Mouse (Mus musculus) CH12.LX (cell line): Measurements from ENCODE around the gene Ppp2r5d. TPM values are rescaled to one million over a fixed set of nuclear protein-coding genes. Genes with fewer than 3 reads are reported as not detected.
A peak's percentile ranks its signal among the peaks of the same experiment; 100 is the strongest.

Experiments used
- DNase-seq: peaks from one replicate; pipeline ENCODE4 v3.0.0-alpha.2; 2013; ENCODE audit errors: extremely low read depth
- H3K27ac ChIP-seq: 2 replicates; pipeline ENCODE4 v1.5.1; 2012; ENCODE audit warnings: low read depth, mild to moderate bottlenecking, control low read depth, moderate library complexity; ENCODE audit not compliant: insufficient read depth
- H3K27me3 ChIP-seq: replicated peaks from 2 replicates; pipeline ENCODE3; 2012; ENCODE audit warnings: inconsistent platforms
- H3K36me3 ChIP-seq, 2 experiments: replicated peaks in 1 of 2; 2 replicates each; pipeline versions ENCODE3 to v1.6.1; 2012; ENCODE audit warnings: inconsistent platforms in 1 of 2, low read length in 1 of 2, mild to moderate bottlenecking in 1 of 2, mixed read lengths in 1 of 2, moderate library complexity in 1 of 2; ENCODE audit not compliant: control insufficient read depth in 1 of 2, insufficient read depth in 1 of 2
- H3K4me1 ChIP-seq, 2 experiments: 2 replicates each; pipeline ENCODE4 v1.6.1; 2012; ENCODE audit warnings: inconsistent platforms in 1 of 2, moderate library complexity in 1 of 2; ENCODE audit not compliant: insufficient read depth in 2 of 2, control insufficient read depth in 1 of 2
- H3K4me2 ChIP-seq: 2 replicates; pipeline ENCODE4 v1.6.1; 2012; ENCODE audit warnings: low read depth, mild to moderate bottlenecking, control low read depth; ENCODE audit not compliant: poor library complexity, insufficient read depth, severe bottlenecking
- H3K4me3 ChIP-seq, 3 experiments: fragments of 150-350 bp in 1 of 3; sonication (generic) in 1 of 3; replicated peaks in 1 of 3; 2 replicates each; pipeline versions ENCODE3 to v1.5.1; 2011 to 2012; ENCODE audit warnings: low read depth in 2 of 3, low read length in 2 of 3, mild to moderate bottlenecking in 2 of 3, moderate library complexity in 2 of 3, control low read depth in 1 of 3, improper control_type of control experiment in 1 of 3, inconsistent platforms in 1 of 3, mixed read lengths in 1 of 3; ENCODE audit not compliant: poor library complexity in 1 of 3
- H3K79me2 ChIP-seq: replicated peaks from 2 replicates; pipeline ENCODE4 v1.6.1; 2012; ENCODE audit warnings: mild to moderate bottlenecking, moderate library complexity; ENCODE audit not compliant: control insufficient read depth, poor library complexity, insufficient read depth, severe bottlenecking; ENCODE audit errors: extremely low read depth
- H3K9ac ChIP-seq: 2 replicates; pipeline ENCODE4 v1.6.1; 2012; ENCODE audit warnings: low read depth, mild to moderate bottlenecking, control low read depth, moderate library complexity; ENCODE audit not compliant: insufficient read depth
- H3K9me3 ChIP-seq: replicated peaks from 2 replicates; pipeline ENCODE3; 2012; ENCODE audit warnings: low read length, inconsistent platforms, mixed read lengths
- BHLHE40 ChIP-seq: IDR thresholded peaks from 2 replicates; pipeline ENCODE4 v1.6.1; 2011; ENCODE audit warnings: mild to moderate bottlenecking, low read depth, low read length, improper control_type of control experiment
- CHD1 ChIP-seq: IDR thresholded peaks from 2 replicates; pipeline ENCODE4 v1.6.1; 2012; ENCODE audit warnings: low read depth, low read length, improper control_type of control experiment, inconsistent platforms
- CHD2 ChIP-seq: IDR thresholded peaks from 2 replicates; pipeline ENCODE4 v1.6.1; 2011; ENCODE audit warnings: low read length, improper control_type of control experiment
- CTCF ChIP-seq, 2 experiments: IDR thresholded peaks in 1 of 2; conservative IDR thresholded peaks in 1 of 2; 2 replicates each; pipeline ENCODE4 v1.5.1; 2011 to 2012; ENCODE audit warnings: low read depth in 2 of 2, low read length in 2 of 2, improper control_type of control experiment in 1 of 2, inconsistent platforms in 1 of 2, mild to moderate bottlenecking in 1 of 2, moderate library complexity in 1 of 2
- E2F4 ChIP-seq: IDR thresholded peaks from 2 replicates; pipeline ENCODE4 v1.6.1; 2011; ENCODE audit warnings: low read depth, low read length, improper control_type of control experiment; ENCODE audit not compliant: insufficient replicate concordance
- ELF1 ChIP-seq: IDR thresholded peaks from 2 replicates; pipeline ENCODE4 v1.6.1; 2014; ENCODE audit warnings: low read depth, mild to moderate bottlenecking, inconsistent platforms, low read length, improper control_type of control experiment
- GABPA ChIP-seq: IDR thresholded peaks from 2 replicates; pipeline ENCODE4 v1.6.1; 2012; ENCODE audit warnings: low read depth, low read length, improper control_type of control experiment, inconsistent platforms; ENCODE audit not compliant: insufficient replicate concordance
- HCFC1 ChIP-seq: IDR thresholded peaks from 2 replicates; pipeline ENCODE4 v1.6.1; 2012; ENCODE audit warnings: low read depth, mild to moderate bottlenecking, inconsistent platforms, low read length, improper control_type of control experiment
- IRF4 ChIP-seq: IDR thresholded peaks from 2 replicates; pipeline ENCODE4 v1.6.1; 2014; ENCODE audit warnings: low read depth, mild to moderate bottlenecking, inconsistent platforms, low read length, improper control_type of control experiment
- KAT2A ChIP-seq: IDR thresholded peaks from 2 replicates; pipeline ENCODE4 v1.6.1; 2012; ENCODE audit warnings: low read length, improper control_type of control experiment, inconsistent platforms; ENCODE audit not compliant: insufficient replicate concordance
- MAFK ChIP-seq: IDR thresholded peaks from 2 replicates; pipeline ENCODE4 v1.6.1; 2011; ENCODE audit warnings: low read length, improper control_type of control experiment; ENCODE audit not compliant: insufficient replicate concordance
- MAX ChIP-seq: IDR thresholded peaks from 2 replicates; pipeline ENCODE4 v1.6.1; 2011; ENCODE audit warnings: low read length, improper control_type of control experiment
- MXI1 ChIP-seq: IDR thresholded peaks from 2 replicates; pipeline ENCODE4 v1.6.1; 2011; ENCODE audit warnings: mild to moderate bottlenecking, low read depth, low read length, improper control_type of control experiment
- MYC ChIP-seq: IDR thresholded peaks from 2 replicates; pipeline ENCODE4 v1.6.1; 2011; ENCODE audit warnings: low read depth, mild to moderate bottlenecking, improper control_type of control experiment, low read length
- NELFE ChIP-seq: IDR thresholded peaks from 2 replicates; pipeline ENCODE4 v1.6.1; 2011; ENCODE audit warnings: low read depth, low read length, improper control_type of control experiment
- POLR2AphosphoS2 ChIP-seq: IDR thresholded peaks from 2 replicates; pipeline ENCODE4 v1.6.1; 2011; ENCODE audit warnings: low read depth, low read length, improper control_type of control experiment
- SIN3A ChIP-seq: IDR thresholded peaks from 2 replicates; pipeline ENCODE4 v1.6.1; 2012; ENCODE audit warnings: low read length, improper control_type of control experiment, inconsistent platforms
- TBP ChIP-seq: conservative IDR thresholded peaks from 2 replicates; pipeline ENCODE4 v1.6.1; 2011; ENCODE audit warnings: low read depth, low read length, improper control_type of control experiment
- UBTF ChIP-seq: IDR thresholded peaks from 2 replicates; pipeline ENCODE4 v1.6.1; 2012; ENCODE audit warnings: low read depth, mild to moderate bottlenecking, inconsistent platforms, low read length, improper control_type of control experiment, moderate library complexity
- USF1 ChIP-seq: IDR thresholded peaks from 2 replicates; pipeline ENCODE4 v1.6.1; 2014; ENCODE audit warnings: low read depth, mild to moderate bottlenecking, inconsistent platforms, low read length, improper control_type of control experiment
- USF2 ChIP-seq: conservative IDR thresholded peaks from 2 replicates; pipeline ENCODE4 v1.6.1; 2011; ENCODE audit warnings: low read depth, low read length, improper control_type of control experiment
- ZKSCAN1 ChIP-seq: IDR thresholded peaks from 2 replicates; pipeline ENCODE4 v1.6.1; 2012; ENCODE audit warnings: low read depth, inconsistent platforms, low read length, improper control_type of control experiment, borderline replicate concordance
- ZMIZ1 ChIP-seq: IDR thresholded peaks from 2 replicates; pipeline ENCODE4 v1.6.1; 2012; ENCODE audit warnings: low read depth, mild to moderate bottlenecking, inconsistent platforms, low read length, improper control_type of control experiment
- dilution Hi-C: fragments of 300-500 bp; cut with MboI; formaldehyde crosslinking; loops from 2 replicates; pipeline ENCODE4 v1.14.3; 2020; ENCODE audit warnings: low sequenced_read_pairs; ENCODE audit not compliant: extremely low pct_unique_long_range_greater_than_20kb, extremely low pct_ligation_motif_present
- in situ Hi-C: fragments of 300-500 bp; cut with MboI; formaldehyde crosslinking; loops from 3 replicates; pipeline ENCODE4 v1.14.3; 2019; ENCODE audit warnings: low sequenced_read_pairs, low pct_ligation_motif_present, low pct_unique_long_range_greater_than_20kb, mixed read lengths
- polyA plus RNA-seq: library from polyadenylated mRNA; unstranded; fragments of >175 nt; gene quantifications from 2 replicates; pipeline ENCODE4 v1.2.1, GENCODE M21; 2012; ENCODE audit warnings: low read depth; ENCODE audit not compliant: insufficient read length
- total RNA-seq, 2 experiments: library from RNA; depleted of rRNA; stranded (reverse); fragments of 300-350 nt in 1 of 2; fragments of >200 nt in 1 of 2; gene quantifications; 2 replicates each; pipeline ENCODE4 v1.2.3; 2012 to 2014

Gene Ppp2r5d
- total and polyA plus RNA-seq, 3 experiments, result 56.2 to 75.4 (median 57.7) TPM

GRCm38 (mm10) chr17:46647279-46647678 lies 57.6 kb downstream of the Ppp2r5d start:
- Histone ChIP-seq H3K36me3 (peaks cover 14 to 33% of the 10 kb centered on the region in 2 experiments), H3K79me2 (peaks cover 24% of the 10 kb centered on the region), H3K27me3 (no peaks in the 10 kb centered on the region), H3K27ac (no peak overlapping the region), H3K4me3 (peak overlapping the region in 1 of 3 experiments; percentile 96), H3K9ac (no peak overlapping the region), H3K4me2 (peak overlapping the region; percentile 90), H3K9me3 (no peaks in the 10 kb centered on the region), H3K4me1 (peaks cover 12 to 56% of the 10 kb centered on the region in 2 experiments)
- in situ Hi-C loops, result no loop called here
- DNase-seq, result no peak
- TF ChIP-seq CTCF (conservative IDR thresholded peaks at IDR 0.05 in 1 of 2, IDR thresholded peaks at IDR 0.05 in 1 of 2; ENCODE audit: low read depth in 2 of 2, low read length in 2 of 2) (no peak), E2F4 (no peak), ELF1 (no peak), MAX (no peak), USF2 (no peak), CHD2 (no peak), MAFK (no peak), ZKSCAN1 (no peak), TBP (no peak), KAT2A (no peak)
- dilution Hi-C loops, result no loop called here

- H3K4me3 ChIP-seq, result peak overlapping the region; percentile 75 to 96 (median 78)
- no peaks in the 10 kb centered on the region for H3K9me3 ChIP-seq
- peaks cover 14% of the 10 kb centered on the region for H3K79me2 ChIP-seq
- dilution Hi-C loops, result no loop called here
- peak overlapping the region; percentile 90; the same call in 1 of the 2 replicates for H3K4me2 ChIP-seq
- H3K36me3 ChIP-seq, result peaks cover 14 to 32% of the 10 kb centered on the region in 2 experiments
- H3K9ac ChIP-seq, result peak overlapping the region; percentile 48
- in situ Hi-C loops, result no loop called here
- peak overlapping the region; percentile 26; the same call in 1 of the 2 replicates for H3K27ac ChIP-seq
- peaks cover 6 to 46% of the 10 kb centered on the region in 2 experiments for H3K4me1 ChIP-seq
- no peaks in the 10 kb centered on the region for H3K27me3 ChIP-seq
- DNase-seq, result no peak
- 0 out of 2 replicates have a peak, but pooled peaks have one; percentile 2 for TF ChIP-seq GABPA
- no peak for TF ChIP-seq HCFC1
- peak; percentile 29; the same call in 1 of the 2 replicates for TF ChIP-seq MAX
- TF ChIP-seq USF2, result peak; percentile 89
- no peak for TF ChIP-seq TBP
- TF ChIP-seq CHD1, result no peak
- TF ChIP-seq NELFE, result no peak
- no peak for TF ChIP-seq MYC
- TF ChIP-seq MXI1, result peak; percentile 70
- TF ChIP-seq CHD2, result no peak
- TF ChIP-seq USF1, result peak; percentile 82
- peak; percentile 76 for TF ChIP-seq BHLHE40
- TF ChIP-seq ZMIZ1, result peak; percentile 89; the same call in 1 of the 2 replicates
- 0 out of 2 replicates have a peak, but pooled peaks have one; percentile 34 for TF ChIP-seq E2F4
- TF ChIP-seq IRF4, result no peak
- peak; percentile 9 for TF ChIP-seq SIN3A
- TF ChIP-seq POLR2AphosphoS2, result peak; percentile 8; the same call in 1 of the 2 replicates
- 0 out of 2 replicates have a peak, but pooled peaks have one; percentile 31 for TF ChIP-seq UBTF
- TF ChIP-seq, all 38 proteins: peak for 11
Observed at GRCm38 (mm10) chr17:46646322-46646662, 58.6 kb downstream of the Ppp2r5d start.
